Mouse (Mus musculus) heart, adult 2 months (tissue): ENCODE results near the gene Padi1.
A peak's percentile ranks its signal among the peaks of the same experiment; 100 is the strongest.

ENCODE experiments used
- CTCF ChIP-seq: fragments of 200-600 bp; IDR thresholded peaks from 2 replicates; pipeline ENCODE4 v1.8.1; 2022; ENCODE audit warnings: antibody characterized with exemption, mild to moderate bottlenecking, moderate library complexity
- EP300 ChIP-seq: fragments of 200-500 bp; IDR thresholded peaks from 2 replicates; pipeline ENCODE4 v1.6.1; 2011; ENCODE audit warnings: low read depth, low read length, control low read depth; ENCODE audit not compliant: insufficient read depth
- POLR2A ChIP-seq: fragments of 200-500 bp; IDR thresholded peaks from 2 replicates; pipeline ENCODE4 v1.6.1; 2011; ENCODE audit warnings: mild to moderate bottlenecking, low read depth, low read length, control low read depth; ENCODE audit not compliant: insufficient read depth

DNA sequence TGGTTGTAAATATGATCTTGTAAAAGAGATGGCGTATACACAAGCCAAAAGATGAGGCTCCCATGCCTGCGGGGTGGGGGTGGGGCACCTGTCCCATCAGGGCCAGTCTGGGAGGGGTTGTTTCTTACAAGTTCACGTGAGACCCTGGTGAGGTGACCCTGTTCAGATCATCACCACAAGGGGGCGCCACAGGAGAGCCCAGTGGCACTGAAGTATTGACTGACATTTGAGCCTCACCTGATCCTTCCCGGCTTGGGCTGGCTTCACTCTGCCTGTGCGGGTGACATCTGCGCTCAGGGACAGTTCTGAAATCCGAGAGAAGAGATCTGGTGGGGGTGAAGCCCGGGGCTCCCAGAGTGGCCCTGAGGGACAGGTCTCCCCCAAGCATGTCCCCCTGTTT is 82.4 kb downstream of the Padi1 start:
- TF ChIP-seq CTCF (peak; percentile 76), POLR2A (no peak), EP300 (no peak)
